Mouse (Mus musculus): ENCODE results near the gene B3gnt8. TPM values are rescaled to one million over a fixed set of nuclear protein-coding genes. Genes with fewer than 3 reads are reported as not detected.

The B3gnt8 gene
- polyA plus RNA-seq, 1 experiment from 2014 or later: 15.0 TPM

GRCm38 (mm10) chr7:25670096-25670495, 43.6 kb downstream of the B3gnt8 start:
- H3K27ac ChIP-seq (ENCODE audit: low read length): no peak overlapping the region

GRCm38 (mm10) chr7:25671686-25672085, 45.2 kb downstream of the B3gnt8 start:
- no peak overlapping the region for H3K9ac ChIP-seq (replicated peaks; ENCODE audit: low read length)
- no peak for ATAC-seq (ENCODE audit: low FRiP score, low TSS enrichment)
- 78% methylated on average over 2 of the region's 2 CpGs for WGBS
- no peaks in the 10 kb centered on the region for H3K9me3 ChIP-seq (ENCODE audit: low read length)
- no peak overlapping the region for H3K4me3 ChIP-seq (ENCODE audit: low read length)
- H3K4me1 ChIP-seq (ENCODE audit: insufficient read depth, low read length): peaks cover 8% of the 10 kb centered on the region
- no peak overlapping the region for H3K27ac ChIP-seq (ENCODE audit: low read length)
- peaks cover 16% of the 10 kb centered on the region for H3K36me3 ChIP-seq (ENCODE audit: insufficient read depth, low read length)
- peaks cover 29% of the 10 kb centered on the region for H3K27me3 ChIP-seq (ENCODE audit: insufficient read depth, low read length)
- H3K4me2 ChIP-seq (replicated peaks; ENCODE audit: low read depth, low read length): no peak overlapping the region

More at GRCm38 (mm10) chr7:25670096-25670495, 43.6 kb downstream of the B3gnt8 start:
- Histone ChIP-seq H3K4me3 (ENCODE audit: low read length) (no peak overlapping the region), H3K36me3 (ENCODE audit: insufficient read depth, low read length) (peaks cover 20% of the 10 kb centered on the region), H3K4me2 (replicated peaks; ENCODE audit: low read depth, low read length) (no peak overlapping the region), H3K27me3 (ENCODE audit: insufficient read depth, low read length) (peaks cover 16% of the 10 kb centered on the region), H3K9me3 (ENCODE audit: low read length) (no peaks in the 10 kb centered on the region), H3K4me1 (ENCODE audit: insufficient read depth, low read length) (peaks cover 7% of the 10 kb centered on the region), H3K9ac (replicated peaks; ENCODE audit: low read length) (no peak overlapping the region)
- WGBS: 95% methylated on average over 4 of the region's 4 CpGs
- ATAC-seq (ENCODE audit: low FRiP score, low TSS enrichment): no peak

GRCm38 (mm10) chr7:25672442-25672841, 46.0 kb downstream of the B3gnt8 start:
- H3K4me1 ChIP-seq (ENCODE audit: insufficient read depth, low read length): peaks cover 8% of the 10 kb centered on the region
- H3K27ac ChIP-seq (ENCODE audit: low read length): no peak overlapping the region
- H3K36me3 ChIP-seq (ENCODE audit: insufficient read depth, low read length): peaks cover 14% of the 10 kb centered on the region
- H3K9me3 ChIP-seq (ENCODE audit: low read length): no peaks in the 10 kb centered on the region
- no peak overlapping the region for H3K4me2 ChIP-seq (replicated peaks; ENCODE audit: low read depth, low read length)
- ATAC-seq (ENCODE audit: low FRiP score, low TSS enrichment): no peak
- 54% methylated on average over 4 of the region's 4 CpGs for WGBS
- H3K4me3 ChIP-seq (ENCODE audit: low read length): no peak overlapping the region
- H3K27me3 ChIP-seq (ENCODE audit: insufficient read depth, low read length): peaks cover 29% of the 10 kb centered on the region
- H3K9ac ChIP-seq (replicated peaks; ENCODE audit: low read length): no peak overlapping the region

- Histone ChIP-seq H3K4me1 (ENCODE audit: insufficient read depth, low read length) (peaks cover 8% of the 10 kb centered on the region), H3K9me3 (ENCODE audit: low read length) (no peaks in the 10 kb centered on the region), H3K9ac (replicated peaks; ENCODE audit: low read length) (no peak overlapping the region; the same call in 1 of the 2 replicates), H3K27me3 (ENCODE audit: insufficient read depth, low read length) (peaks cover 36% of the 10 kb centered on the region), H3K4me3 (ENCODE audit: low read length) (peak overlapping the region; percentile 46; the same call in 1 of the 2 replicates), H3K27ac (ENCODE audit: low read length) (no peak overlapping the region), H3K4me2 (replicated peaks; ENCODE audit: low read depth, low read length) (peak overlapping the region; percentile 68), H3K36me3 (ENCODE audit: insufficient read depth, low read length) (no peaks in the 10 kb centered on the region)
- ATAC-seq (ENCODE audit: low FRiP score, low TSS enrichment): no peak
- 35% methylated on average over 9 of the region's 9 CpGs for WGBS
Measured at GRCm38 (mm10) chr7:25674297-25674696, 47.8 kb downstream of the B3gnt8 start.

GRCm38 (mm10) chr7:25674719-25675300, 48.4 kb downstream of the B3gnt8 start, which contains the start of gene Tmem91:
Tmem91 (minus strand) TSS chr7:25675166.
- H3K9me3 ChIP-seq (ENCODE audit: low read length): no peaks in the 10 kb centered on the region
- H3K4me1 ChIP-seq (ENCODE audit: insufficient read depth, low read length): peaks cover 8% of the 10 kb centered on the region
- H3K36me3 ChIP-seq (ENCODE audit: insufficient read depth, low read length): no peaks in the 10 kb centered on the region
- H3K27me3 ChIP-seq (ENCODE audit: insufficient read depth, low read length): peaks cover 36% of the 10 kb centered on the region
- ATAC-seq (ENCODE audit: low FRiP score, low TSS enrichment): peak; percentile 73; the same call in 1 of the 2 replicates
- H3K4me2 ChIP-seq (replicated peaks; ENCODE audit: low read depth, low read length): peak within 1 kb of the TSS; percentile 68
- peak within 1 kb of the TSS; percentile 58 for H3K9ac ChIP-seq (replicated peaks; ENCODE audit: low read length)
- H3K4me3 ChIP-seq (ENCODE audit: low read length): peak within 1 kb of the TSS; percentile 46
- H3K27ac ChIP-seq (ENCODE audit: low read length): no peak within 1 kb of the TSS
- WGBS: 2% methylated on average over 29 of the region's 29 CpGs

GRCm38 (mm10) chr7:25675405-25675804, 49.0 kb downstream of the B3gnt8 start:
- Histone ChIP-seq H3K27ac (ENCODE audit: low read length) (no peak overlapping the region), H3K4me2 (replicated peaks; ENCODE audit: low read depth, low read length) (peak overlapping the region; percentile 68; the same call in 1 of the 2 replicates), H3K9ac (replicated peaks; ENCODE audit: low read length) (no peak overlapping the region), H3K9me3 (ENCODE audit: low read length) (no peaks in the 10 kb centered on the region), H3K4me3 (ENCODE audit: low read length) (peak overlapping the region; percentile 46), H3K4me1 (ENCODE audit: insufficient read depth, low read length) (peaks cover 13% of the 10 kb centered on the region), H3K36me3 (ENCODE audit: insufficient read depth, low read length) (no peaks in the 10 kb centered on the region), H3K27me3 (ENCODE audit: insufficient read depth, low read length) (peaks cover 36% of the 10 kb centered on the region)
- no peak for ATAC-seq (ENCODE audit: low FRiP score, low TSS enrichment)
- WGBS: 35% methylated on average over 6 of the region's 6 CpGs

- Histone ChIP-seq H3K36me3 (ENCODE audit: insufficient read depth, low read length) (no peaks in the 10 kb centered on the region), H3K4me3 (ENCODE audit: low read length) (no peak overlapping the region), H3K9ac (replicated peaks; ENCODE audit: low read length) (no peak overlapping the region), H3K27me3 (ENCODE audit: insufficient read depth, low read length) (peaks cover 36% of the 10 kb centered on the region), H3K4me1 (ENCODE audit: insufficient read depth, low read length) (peaks cover 16% of the 10 kb centered on the region), H3K27ac (ENCODE audit: low read length) (no peak overlapping the region), H3K9me3 (ENCODE audit: low read length) (no peaks in the 10 kb centered on the region), H3K4me2 (replicated peaks; ENCODE audit: low read depth, low read length) (no peak overlapping the region)
- ATAC-seq (ENCODE audit: low FRiP score, low TSS enrichment): no peak
- 72% methylated on average over 15 of the region's 15 CpGs for whole genome bisulfite sequencing
Measured at GRCm38 (mm10) chr7:25676085-25676781, 49.8 kb downstream of the B3gnt8 start.

- Histone ChIP-seq H3K36me3 (ENCODE audit: insufficient read depth, low read length) (no peaks in the 10 kb centered on the region), H3K4me2 (replicated peaks; ENCODE audit: low read depth, low read length) (no peak overlapping the region), H3K27me3 (ENCODE audit: insufficient read depth, low read length) (peaks cover 36% of the 10 kb centered on the region), H3K9me3 (ENCODE audit: low read length) (no peaks in the 10 kb centered on the region), H3K27ac (ENCODE audit: low read length) (no peak overlapping the region), H3K4me3 (ENCODE audit: low read length) (no peak overlapping the region), H3K9ac (replicated peaks; ENCODE audit: low read length) (no peak overlapping the region), H3K4me1 (ENCODE audit: insufficient read depth, low read length) (peaks cover 17% of the 10 kb centered on the region)
- ATAC-seq (ENCODE audit: low FRiP score, low TSS enrichment): no peak
- 89% methylated on average over 7 of the region's 7 CpGs for WGBS
Measured at GRCm38 (mm10) chr7:25677013-25677412, 50.6 kb downstream of the B3gnt8 start.

- Histone ChIP-seq H3K9ac (replicated peaks; ENCODE audit: low read length) (peak overlapping the region; percentile 64), H3K4me3 (ENCODE audit: low read length) (peak overlapping the region; percentile 57), H3K27me3 (ENCODE audit: insufficient read depth, low read length) (peaks cover 21% of the 10 kb centered on the region), H3K36me3 (ENCODE audit: insufficient read depth, low read length) (no peaks in the 10 kb centered on the region), H3K9me3 (ENCODE audit: low read length) (no peaks in the 10 kb centered on the region), H3K4me2 (replicated peaks; ENCODE audit: low read depth, low read length) (peak overlapping the region; percentile 64), H3K4me1 (ENCODE audit: insufficient read depth, low read length) (peaks cover 14% of the 10 kb centered on the region), H3K27ac (ENCODE audit: low read length) (no peak overlapping the region)
- no peak for ATAC-seq (ENCODE audit: low FRiP score, low TSS enrichment)
- WGBS: 11% methylated on average over 6 of the region's 6 CpGs
Measured at GRCm38 (mm10) chr7:25679971-25680370, 53.5 kb downstream of the B3gnt8 start.

Measured in kidney, embryonic 16.5 days (tissue).